Mouse (Mus musculus) embryonic stem cell, embryonic (primary cell): ENCODE results near the gene Vps26b.

ENCODE experiments used
- CTCF ChIA-PET, 4 experiments: fragments of 300-600 bp in 2 of 4; fragments of 350-600 bp in 2 of 4; sonication (Branson Sonifier 250); formaldehyde crosslinking; loops; one replicate each; lab custom pipeline; 2022; ENCODE audit warnings: inconsistent platforms in 2 of 4; lab: Charles Lee
- POLR2A ChIA-PET, 4 experiments: fragments of 300-600 bp in 2 of 4; fragments of 350-600 bp in 2 of 4; sonication (Branson Sonifier 250); formaldehyde crosslinking; loops; one replicate each; lab custom pipeline; 2022; ENCODE audit warnings: antibody characterized with exemption in 4 of 4, inconsistent platforms in 1 of 4; lab: Charles Lee

The Vps26b gene

GRCm38 (mm10) chr9:27029828-27030762, at the start of gene Vps26b, which contains the start of gene Ncapd3:
Vps26b (minus strand) TSS chr9:27030065.
Ncapd3 (plus strand) TSS chr9:27030175.
- ChIA-PET POLR2A (interaction anchor here in 2 of 4 experiments (0.7 to 2.2 kb wide), 10 partner anchors 10 to 91 kb away, joined by 3 to 5 read pairs (median 3); partner anchors contain the start of gene Acad8 (in 1 of the 2)), CTCF (interaction anchor here in 1 of 4 experiments (0.5 kb wide), 1 partner anchor 354 kb away, joined by 3 read pairs; no protein-coding TSS in a partner anchor)

GRCm38 (mm10) chr9:27075812-27076211, 45.9 kb upstream of the Vps26b start:
- POLR2A ChIA-PET: no interaction called here
- CTCF ChIA-PET: interaction anchor here in 1 of 4 experiments (1.5 to 1.8 kb wide), 2 partner anchors 10 to 100 kb away, joined by 4 to 7 read pairs; no protein-coding TSS in a partner anchor

DNA sequence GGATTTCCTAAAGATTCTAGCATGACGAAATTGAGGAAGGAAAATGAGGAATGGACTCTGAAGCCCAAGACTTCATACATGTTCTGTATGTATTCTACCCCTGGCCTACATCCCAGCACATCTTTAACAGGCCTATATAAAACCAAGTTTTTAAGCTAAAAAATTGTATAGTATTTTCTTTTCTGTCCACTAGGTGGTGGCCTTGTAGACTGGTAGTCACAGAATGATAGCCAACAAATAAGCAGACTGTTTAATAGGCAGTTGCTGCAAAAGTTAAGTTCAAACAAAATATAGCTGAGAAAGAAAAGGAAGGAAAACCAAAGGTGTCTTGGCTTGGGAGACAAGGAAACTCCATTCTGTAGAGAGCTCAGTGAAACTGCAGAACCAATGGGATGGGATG, 44.8 kb upstream of the Vps26b start:
- ChIA-PET CTCF (interaction anchor here (0.5 to 1.8 kb wide), 15 partner anchors 9 to 1902 kb away, joined by 3 to 12 read pairs (median 3); no protein-coding TSS in a partner anchor), POLR2A (interaction anchor here in 2 of 4 experiments (0.7 to 1.1 kb wide), 4 partner anchors 13 to 117 kb away, joined by 3 to 4 read pairs (median 3); no protein-coding TSS in a partner anchor)

DNA sequence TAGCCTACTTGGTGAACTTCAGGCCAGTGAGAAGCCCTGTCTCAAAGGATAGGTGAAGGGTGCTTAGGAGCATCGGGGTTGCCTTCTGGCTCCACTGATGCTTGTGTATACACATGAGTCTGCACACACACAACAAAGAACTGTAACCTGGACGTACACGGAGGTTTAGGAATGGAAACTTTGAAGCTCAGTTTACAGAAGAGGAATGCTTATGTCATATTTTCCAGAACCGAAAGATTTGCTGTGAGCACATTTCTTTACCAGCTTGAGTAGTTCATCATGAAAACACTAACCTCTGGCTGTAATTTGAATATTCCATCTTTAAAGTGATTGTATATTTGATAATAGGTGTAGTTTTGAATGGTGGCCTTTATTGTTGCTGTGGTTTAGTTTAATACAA, 41.0 kb upstream of the Vps26b start:
- CTCF ChIA-PET: no interaction called here

GRCm38 (mm10) chr9:27058341-27058740, 28.5 kb upstream of the Vps26b start:
- CTCF ChIA-PET: no interaction called here
- POLR2A ChIA-PET: no interaction called here

More for the DNA sequence above, 41.0 kb upstream of the Vps26b start:
- POLR2A ChIA-PET: interaction anchor here in 1 of 4 experiments (0.8 to 1.3 kb wide), 4 partner anchors 16 to 33 kb away, joined by 3 to 4 read pairs (median 3); no protein-coding TSS in a partner anchor

DNA sequence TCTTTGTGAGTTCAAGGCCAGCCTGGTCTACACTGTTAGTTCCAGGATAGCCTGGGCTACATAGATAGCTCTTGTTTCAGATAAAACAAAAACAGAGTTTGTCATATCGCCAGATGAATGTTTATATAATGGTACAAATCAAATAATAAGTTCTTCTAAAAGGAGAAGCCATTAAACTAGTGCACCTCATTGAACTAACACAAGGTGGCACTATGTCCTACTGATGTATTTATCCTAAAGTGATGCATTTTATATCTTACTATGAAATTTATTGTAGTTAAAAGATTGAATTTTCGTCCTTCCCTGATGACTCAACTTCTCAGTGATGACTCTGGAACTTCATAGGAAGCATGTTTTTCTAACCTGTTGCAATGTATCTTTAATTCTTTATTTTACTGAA, 19.6 kb upstream of the Vps26b start:
- CTCF ChIA-PET: interaction anchor here in 1 of 4 experiments (0.6 kb wide), 1 partner anchor 65 kb away, joined by 4 read pairs; no protein-coding TSS in a partner anchor
- POLR2A ChIA-PET: interaction anchor here in 1 of 4 experiments (0.6 to 1.7 kb wide), 2 partner anchors 39 to 152 kb away, joined by 3 read pairs; no protein-coding TSS in a partner anchor

GRCm38 (mm10) chr9:27043892-27044291, 14.0 kb upstream of the Vps26b start:
- POLR2A ChIA-PET: interaction anchor here in 2 of 4 experiments (0.8 to 2.0 kb wide), 5 partner anchors 8 to 26 kb away, joined by 3 to 4 read pairs (median 3); no protein-coding TSS in a partner anchor
- CTCF ChIA-PET: interaction anchor here in 1 of 4 experiments (0.6 kb wide), 1 partner anchor 61 kb away, joined by 4 read pairs; no protein-coding TSS in a partner anchor

GRCm38 (mm10) chr9:27030763-27031100, 867 bp upstream of the Vps26b start:
- ChIA-PET POLR2A (interaction anchor here in 2 of 4 experiments (1.0 to 1.7 kb wide), 7 partner anchors 12 to 1779 kb away, joined by 3 to 4 read pairs (median 3); no protein-coding TSS in a partner anchor), CTCF (interaction anchor here in 1 of 4 experiments (0.6 kb wide), 1 partner anchor 224 kb away, joined by 3 read pairs; the partner anchor contains the start of gene Glb1l2)

GRCm38 (mm10) chr9:27029022-27029827, 640 bp downstream of the Vps26b start:
- ChIA-PET POLR2A (interaction anchor here in 3 of 4 experiments (0.5 to 2.2 kb wide), 7 partner anchors 9 to 46 kb away, joined by 3 to 5 read pairs (median 3); partner anchors contain the start of gene Acad8 (in 1 of the 3)), CTCF (interaction anchor here in 1 of 4 experiments (0.5 kb wide), 1 partner anchor 353 kb away, joined by 3 read pairs; no protein-coding TSS in a partner anchor)

DNA sequence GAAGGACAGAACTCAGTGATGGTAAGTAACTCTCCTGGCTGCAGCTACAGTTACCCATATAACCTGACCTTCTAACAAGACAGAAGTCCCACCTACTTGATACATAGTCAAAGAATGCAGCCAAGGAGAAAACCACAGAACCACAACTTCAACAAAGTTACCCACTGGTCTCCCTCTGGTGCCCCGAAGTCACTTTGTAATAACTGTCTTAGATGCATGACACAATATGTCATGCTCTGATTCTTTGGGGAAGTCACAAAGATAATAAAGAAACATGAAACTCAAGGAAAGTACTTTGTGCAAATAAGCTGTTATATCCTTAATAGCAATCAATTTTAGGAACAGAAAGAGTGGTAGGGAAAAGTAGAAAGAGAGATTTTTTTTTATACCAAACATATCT, 3.2 kb downstream of the Vps26b start:
- CTCF ChIA-PET: no interaction called here
- POLR2A ChIA-PET: interaction anchor here in 1 of 4 experiments (1.0 to 1.9 kb wide), 3 partner anchors 8 to 30 kb away, joined by 3 to 5 read pairs (median 4); no protein-coding TSS in a partner anchor

DNA sequence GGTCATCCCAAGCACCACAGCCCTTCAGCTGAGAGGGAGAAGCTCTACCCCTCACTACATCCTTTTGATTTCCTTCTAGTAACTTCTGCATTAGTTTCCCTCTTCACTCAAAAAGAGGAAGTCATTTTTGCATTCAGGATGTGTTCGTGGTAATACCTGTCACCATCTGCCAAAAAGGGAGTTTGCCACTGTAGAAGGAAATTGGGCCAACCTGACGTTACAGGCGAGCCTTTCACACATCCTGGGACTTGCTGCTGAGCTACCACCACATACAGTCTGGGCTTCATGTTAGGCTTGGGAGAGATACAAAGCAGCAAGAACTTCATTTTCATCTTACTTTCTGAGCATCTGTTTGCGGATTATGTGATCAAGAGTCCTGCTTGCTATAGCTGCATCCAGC, 6.2 kb downstream of the Vps26b start:
- ChIA-PET POLR2A (interaction anchor here in 2 of 4 experiments (0.7 to 1.3 kb wide), 2 partner anchors 27 to 90 kb away, joined by 3 read pairs; no protein-coding TSS in a partner anchor), CTCF (no interaction called here)

DNA sequence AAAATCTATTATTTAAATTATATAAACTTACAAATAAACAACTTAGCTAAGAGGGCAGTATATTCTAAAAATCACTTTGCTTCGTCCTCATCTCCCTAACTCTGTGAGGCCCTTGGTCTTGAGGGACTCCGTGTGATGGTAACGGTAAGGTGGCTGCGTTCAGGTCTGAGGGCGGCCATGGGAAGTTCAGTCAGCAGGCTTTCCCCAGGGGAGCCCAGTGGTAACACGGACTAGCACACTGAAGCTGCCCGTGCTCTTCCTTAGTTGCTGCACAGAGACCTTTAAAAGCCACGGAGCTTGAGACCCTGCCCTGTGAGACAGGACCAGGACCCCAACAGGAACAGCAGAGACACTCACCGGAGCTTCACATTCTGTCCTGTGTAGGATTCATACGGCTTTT, 10.9 kb downstream of the Vps26b start:
- ChIA-PET POLR2A (interaction anchor here in 1 of 4 experiments (1.6 to 1.7 kb wide), 2 partner anchors 9 to 10 kb away, joined by 3 to 5 read pairs; partner anchors contain the start of gene Vps26b), CTCF (no interaction called here)

DNA sequence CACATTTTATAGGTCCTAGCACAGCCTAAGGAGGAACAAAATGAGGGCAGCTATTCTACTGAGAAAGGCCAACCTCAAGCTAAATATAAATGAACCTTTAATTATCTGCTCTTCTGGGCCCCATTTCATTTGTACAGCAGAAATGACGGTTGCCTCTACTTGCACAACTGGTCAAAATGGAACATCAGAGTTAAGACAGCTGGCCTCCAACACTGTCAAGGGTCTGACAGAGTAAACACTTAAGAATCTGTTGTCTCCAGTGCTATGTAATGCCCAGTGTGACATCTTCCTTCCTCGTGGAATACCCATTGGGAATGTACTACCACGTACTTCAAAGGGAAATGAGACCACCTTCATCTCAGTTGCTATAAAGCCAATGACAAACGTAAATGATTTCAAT, 18.3 kb downstream of the Vps26b start:
- POLR2A ChIA-PET: interaction anchor here in 2 of 4 experiments (1.0 to 1.7 kb wide), 3 partner anchors 9 to 110 kb away, joined by 3 to 6 read pairs (median 4); no protein-coding TSS in a partner anchor
- CTCF ChIA-PET: no interaction called here

- POLR2A ChIA-PET: interaction anchor here in 1 of 4 experiments (0.6 kb wide), 1 partner anchor 51 kb away, joined by 3 read pairs; no protein-coding TSS in a partner anchor
- CTCF ChIA-PET: no interaction called here
Observed at GRCm38 (mm10) chr9:27009231-27009630, 20.6 kb downstream of the Vps26b start.

DNA sequence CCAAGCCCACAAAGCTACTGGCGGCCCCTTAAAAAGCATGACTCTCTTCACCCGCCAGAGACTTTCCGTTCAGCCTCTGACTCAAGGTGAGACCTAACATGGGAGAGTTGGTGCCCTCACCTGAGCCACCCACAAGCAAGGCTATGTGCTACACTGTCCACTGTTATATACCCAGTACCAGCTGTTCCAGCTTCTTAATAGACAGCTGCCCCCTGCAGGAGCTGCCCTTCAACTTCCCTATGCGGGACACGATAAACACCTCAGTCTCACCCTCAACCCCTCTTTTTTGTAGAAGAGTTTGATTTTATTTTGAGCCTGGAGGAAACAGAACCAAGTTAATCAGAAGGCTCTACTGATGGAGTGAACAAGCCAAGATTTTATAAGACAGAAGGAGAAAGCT, 23.0 kb downstream of the Vps26b start:
- ChIA-PET POLR2A (interaction anchor here in 3 of 4 experiments (1.0 to 1.5 kb wide), 4 partner anchors 10 to 80 kb away, joined by 3 read pairs; partner anchors contain the start of gene Vps26b (in 1 of the 3)), CTCF (interaction anchor here in 2 of 4 experiments (0.6 to 0.9 kb wide), 2 partner anchors 9 to 54 kb away, joined by 3 read pairs; no protein-coding TSS in a partner anchor)

- ChIA-PET CTCF (interaction anchor here in 1 of 4 experiments (0.9 kb wide), 1 partner anchor 10 kb away, joined by 3 read pairs; no protein-coding TSS in a partner anchor), POLR2A (interaction anchor here in 2 of 4 experiments (0.6 to 1.2 kb wide), 3 partner anchors 9 to 381 kb away, joined by 3 to 4 read pairs (median 4); no protein-coding TSS in a partner anchor)
Observed at GRCm38 (mm10) chr9:27005933-27006332, 23.9 kb downstream of the Vps26b start.

DNA sequence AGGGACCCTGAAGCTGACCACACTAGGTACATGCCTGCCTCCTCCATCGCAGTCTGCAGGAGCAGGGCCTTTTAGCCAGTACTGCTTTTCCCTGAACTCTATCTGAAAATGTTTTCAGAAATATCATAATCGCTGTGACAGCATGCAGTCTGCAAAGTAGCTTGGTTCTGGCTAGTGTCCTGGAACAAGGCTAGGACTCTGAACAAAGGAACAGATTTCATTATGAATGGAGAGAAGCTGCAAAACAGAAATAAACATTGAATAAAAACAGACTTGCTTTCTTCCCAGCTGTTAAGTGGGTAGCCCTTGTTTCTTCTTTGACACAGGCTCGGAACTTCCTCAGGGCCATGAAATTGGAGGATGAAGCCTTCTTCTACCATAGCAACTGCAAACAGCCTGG, 24.6 kb downstream of the Vps26b start:
- CTCF ChIA-PET: no interaction called here
- POLR2A ChIA-PET: interaction anchor here in 1 of 4 experiments (0.6 kb wide), 1 partner anchor 380 kb away, joined by 4 read pairs; no protein-coding TSS in a partner anchor
